Mouse (Mus musculus) testis, postnatal 10 days (tissue): Measurements from ENCODE around the gene U2surp.
A peak's percentile ranks its signal among the peaks of the same experiment; 100 is the strongest.
"Not testable (repeated sequence)": the region's sequence is repeated elsewhere in the genome, so short reads cannot be mapped to it uniquely, and the experiment has no call there.

Source experiments
- DNase-seq: peaks from one replicate; pipeline ENCODE4 v3.0.0; 2021; ENCODE audit warnings: low spot score

Gene U2surp

GRCm38 (mm10) chr9:95539176-95539800 lies 27.5 kb upstream of the U2surp start:
- DNase-seq, result no peak

- DNase-seq, result no peak
These were observed 22.0 kb upstream of the U2surp start for GRCm38 (mm10) chr9:95533817-95534216.

GRCm38 (mm10) chr9:95531144-95531543 lies 19.3 kb upstream of the U2surp start:
- DNase-seq, result no peak

- no peak for DNase-seq
These were observed 15.9 kb upstream of the U2surp start for GRCm38 (mm10) chr9:95527676-95528075.

- DNase-seq, result peak; percentile 50
These were observed 14.2 kb upstream of the U2surp start for GRCm38 (mm10) chr9:95525961-95526360.

GRCm38 (mm10) chr9:95525376-95525775 lies 13.6 kb upstream of the U2surp start:
- DNase-seq, result no peak

- DNase-seq, result no peak
These were observed 10.8 kb upstream of the U2surp start for GRCm38 (mm10) chr9:95522561-95522960.

- DNase-seq, result no peak
These were observed 9.8 kb upstream of the U2surp start for GRCm38 (mm10) chr9:95521566-95521965.

GRCm38 (mm10) chr9:95521031-95521430 lies 9.2 kb upstream of the U2surp start:
- no peak for DNase-seq

- DNase-seq, result no peak
These were observed 8.8 kb upstream of the U2surp start for GRCm38 (mm10) chr9:95520563-95520962.

GRCm38 (mm10) chr9:95514361-95514760 lies 2.6 kb upstream of the U2surp start:
- not testable (repeated sequence) for DNase-seq

- DNase-seq, result no peak
These were observed 2.0 kb upstream of the U2surp start for GRCm38 (mm10) chr9:95513776-95514175.

GRCm38 (mm10) chr9:95512331-95513030 lies 685 bp upstream of the U2surp start:
- no peak for DNase-seq

GRCm38 (mm10) chr9:95510693-95511404 lies 947 bp downstream of the U2surp start:
- DNase-seq, result peak; percentile 44

GRCm38 (mm10) chr9:95505666-95506065 lies 6.1 kb downstream of the U2surp start:
- no peak for DNase-seq

GRCm38 (mm10) chr9:95499848-95500247 lies 11.9 kb downstream of the U2surp start:
- no peak for DNase-seq

- no peak for DNase-seq
These were observed 16.8 kb downstream of the U2surp start for GRCm38 (mm10) chr9:95495038-95495437.

GRCm38 (mm10) chr9:95493393-95493792 lies 18.4 kb downstream of the U2surp start:
- no peak for DNase-seq

GRCm38 (mm10) chr9:95490003-95490402 lies 21.8 kb downstream of the U2surp start:
- DNase-seq, result no peak

- no peak for DNase-seq
These were observed 22.9 kb downstream of the U2surp start for GRCm38 (mm10) chr9:95488861-95489260.

GRCm38 (mm10) chr9:95479981-95480380 lies 31.8 kb downstream of the U2surp start:
- no peak for DNase-seq

- no peak for DNase-seq
These were observed 33.4 kb downstream of the U2surp start for GRCm38 (mm10) chr9:95478443-95478842.

GRCm38 (mm10) chr9:95472926-95473325 lies 38.9 kb downstream of the U2surp start:
- no peak for DNase-seq
